Mouse (Mus musculus): ENCODE data around the gene Ankrd27. TPM values are rescaled to one million over a fixed set of nuclear protein-coding genes. Genes with fewer than 3 reads are reported as not detected.
"Not testable (repeated sequence)": the region's sequence is repeated elsewhere in the genome, so short reads cannot be mapped to it uniquely, and the experiment has no call there.

The Ankrd27 gene
- total and polyA plus RNA-seq, 2 experiments = 14.6 to 15.5 TPM

GRCm38 (mm10) chr7:35559838-35560237 lies 26.2 kb upstream of the Ankrd27 start:
- H3K9ac ChIP-seq (ENCODE audit: low read depth, low read length) = no peak overlapping the region
- no peak for DNase-seq (ENCODE audit: extremely low read depth, low read depth, low spot score)
- peaks cover 17% of the 10 kb centered on the region for H3K4me1 ChIP-seq (ENCODE audit: control insufficient read depth, insufficient read depth, low read length)
- H3K36me3 ChIP-seq (ENCODE audit: control insufficient read depth, insufficient read depth, low read length) = no peaks in the 10 kb centered on the region
- 96% methylated on average over 3 of the region's 3 CpGs for WGBS
- no peak overlapping the region for H3K27ac ChIP-seq (replicated peaks; ENCODE audit: insufficient read depth, low read depth, low read length)
- H3K27me3 ChIP-seq (ENCODE audit: control insufficient read depth, insufficient read depth, low read length) = no peaks in the 10 kb centered on the region
- H3K4me3 ChIP-seq (ENCODE audit: insufficient read depth, low read depth, low read length) = no peak overlapping the region
- H3K79me2 ChIP-seq (ENCODE audit: control insufficient read depth, insufficient read depth, low read length) = no peaks in the 10 kb centered on the region
- TF ChIP-seq CTCF (IDR thresholded peaks at IDR 0.05; ENCODE audit: low read depth, low read length) (no peak), POLR2A (IDR thresholded peaks at IDR 0.05; ENCODE audit: extremely low read depth, insufficient read depth, low read length) (no peak)

- H3K79me2 ChIP-seq (ENCODE audit: control insufficient read depth, insufficient read depth, low read length) = no peaks in the 10 kb centered on the region
- no peaks in the 10 kb centered on the region for H3K27me3 ChIP-seq (ENCODE audit: control insufficient read depth, insufficient read depth, low read length)
- no peak overlapping the region for H3K27ac ChIP-seq (replicated peaks; ENCODE audit: insufficient read depth, low read depth, low read length)
- H3K9ac ChIP-seq (ENCODE audit: low read depth, low read length) = no peak overlapping the region
- no peak for TF ChIP-seq POLR2A (IDR thresholded peaks at IDR 0.05; ENCODE audit: extremely low read depth, insufficient read depth, low read length)
- no peak for TF ChIP-seq CTCF (IDR thresholded peaks at IDR 0.05; ENCODE audit: low read depth, low read length)
- no peak overlapping the region for H3K4me3 ChIP-seq (ENCODE audit: insufficient read depth, low read depth, low read length)
- no peaks in the 10 kb centered on the region for H3K36me3 ChIP-seq (ENCODE audit: control insufficient read depth, insufficient read depth, low read length)
- no peak for DNase-seq (ENCODE audit: extremely low read depth, low read depth, low spot score)
- 83% methylated on average over 11 of the region's 11 CpGs for WGBS
- peaks cover 7% of the 10 kb centered on the region for H3K4me1 ChIP-seq (ENCODE audit: control insufficient read depth, insufficient read depth, low read length)
Observed at GRCm38 (mm10) chr7:35563071-35563470, 23.0 kb upstream of the Ankrd27 start.

- 88% methylated on average over 2 of the region's 2 CpGs for WGBS
- H3K36me3 ChIP-seq (ENCODE audit: control insufficient read depth, insufficient read depth, low read length) = no peaks in the 10 kb centered on the region
- no peak for DNase-seq (ENCODE audit: extremely low read depth, low read depth, low spot score)
- H3K79me2 ChIP-seq (ENCODE audit: control insufficient read depth, insufficient read depth, low read length) = no peaks in the 10 kb centered on the region
- no peak overlapping the region for H3K9ac ChIP-seq (ENCODE audit: low read depth, low read length)
- H3K27me3 ChIP-seq (ENCODE audit: control insufficient read depth, insufficient read depth, low read length) = no peaks in the 10 kb centered on the region
- no peak overlapping the region for H3K4me3 ChIP-seq (ENCODE audit: insufficient read depth, low read depth, low read length)
- H3K27ac ChIP-seq (replicated peaks; ENCODE audit: insufficient read depth, low read depth, low read length) = no peak overlapping the region
- H3K4me1 ChIP-seq (ENCODE audit: control insufficient read depth, insufficient read depth, low read length) = no peaks in the 10 kb centered on the region
- TF ChIP-seq CTCF (IDR thresholded peaks at IDR 0.05; ENCODE audit: low read depth, low read length) = no peak
- no peak for TF ChIP-seq POLR2A (IDR thresholded peaks at IDR 0.05; ENCODE audit: extremely low read depth, insufficient read depth, low read length)
Observed at GRCm38 (mm10) chr7:35564067-35564865, 21.8 kb upstream of the Ankrd27 start.

- not testable (repeated sequence) for DNase-seq (ENCODE audit: extremely low read depth, low read depth, low spot score); H3K9ac ChIP-seq (ENCODE audit: low read depth, low read length); H3K4me1 ChIP-seq (ENCODE audit: control insufficient read depth, insufficient read depth, low read length); H3K27me3 ChIP-seq (ENCODE audit: control insufficient read depth, insufficient read depth, low read length); H3K36me3 ChIP-seq (ENCODE audit: control insufficient read depth, insufficient read depth, low read length); H3K79me2 ChIP-seq (ENCODE audit: control insufficient read depth, insufficient read depth, low read length); H3K27ac ChIP-seq (replicated peaks; ENCODE audit: insufficient read depth, low read depth, low read length); H3K4me3 ChIP-seq (ENCODE audit: insufficient read depth, low read depth, low read length)
- 91% methylated on average over 10 of the region's 10 CpGs for WGBS
Observed at GRCm38 (mm10) chr7:35564872-35565271, 21.2 kb upstream of the Ankrd27 start.

GRCm38 (mm10) chr7:35565965-35566364 lies 20.1 kb upstream of the Ankrd27 start:
- H3K27ac ChIP-seq (replicated peaks; ENCODE audit: insufficient read depth, low read depth, low read length); H3K4me3 ChIP-seq (ENCODE audit: insufficient read depth, low read depth, low read length); H3K79me2 ChIP-seq (ENCODE audit: control insufficient read depth, insufficient read depth, low read length); DNase-seq (ENCODE audit: extremely low read depth, low read depth, low spot score); H3K36me3 ChIP-seq (ENCODE audit: control insufficient read depth, insufficient read depth, low read length); H3K27me3 ChIP-seq (ENCODE audit: control insufficient read depth, insufficient read depth, low read length); H3K4me1 ChIP-seq (ENCODE audit: control insufficient read depth, insufficient read depth, low read length); H3K9ac ChIP-seq (ENCODE audit: low read depth, low read length): not testable (repeated sequence)
- 83% methylated on average over 13 of the region's 13 CpGs for WGBS

GRCm38 (mm10) chr7:35569724-35570123 lies 16.3 kb upstream of the Ankrd27 start:
- not testable (repeated sequence) for H3K4me3 ChIP-seq (ENCODE audit: insufficient read depth, low read depth, low read length); H3K36me3 ChIP-seq (ENCODE audit: control insufficient read depth, insufficient read depth, low read length); H3K9ac ChIP-seq (ENCODE audit: low read depth, low read length); H3K27ac ChIP-seq (replicated peaks; ENCODE audit: insufficient read depth, low read depth, low read length); H3K79me2 ChIP-seq (ENCODE audit: control insufficient read depth, insufficient read depth, low read length); H3K27me3 ChIP-seq (ENCODE audit: control insufficient read depth, insufficient read depth, low read length); DNase-seq (ENCODE audit: extremely low read depth, low read depth, low spot score); H3K4me1 ChIP-seq (ENCODE audit: control insufficient read depth, insufficient read depth, low read length)
- 92% methylated on average over 4 of the region's 4 CpGs for WGBS

- H3K9ac ChIP-seq (ENCODE audit: low read depth, low read length); H3K27me3 ChIP-seq (ENCODE audit: control insufficient read depth, insufficient read depth, low read length); H3K4me3 ChIP-seq (ENCODE audit: insufficient read depth, low read depth, low read length); H3K79me2 ChIP-seq (ENCODE audit: control insufficient read depth, insufficient read depth, low read length); DNase-seq (ENCODE audit: extremely low read depth, low read depth, low spot score); H3K4me1 ChIP-seq (ENCODE audit: control insufficient read depth, insufficient read depth, low read length); H3K36me3 ChIP-seq (ENCODE audit: control insufficient read depth, insufficient read depth, low read length); H3K27ac ChIP-seq (replicated peaks; ENCODE audit: insufficient read depth, low read depth, low read length): not testable (repeated sequence)
- 17% methylated on average over 6 of the region's 6 CpGs for WGBS
Observed at GRCm38 (mm10) chr7:35570883-35571282, 15.2 kb upstream of the Ankrd27 start.

Measured in liver, adult 2 months (tissue).